Mouse (Mus musculus) heart, postnatal 4 days (tissue): Measurements from ENCODE around the gene Nop9. TPM values are rescaled to one million over a fixed set of nuclear protein-coding genes. Genes with fewer than 3 reads are reported as not detected.

ENCODE experiments used
- DNase-seq: peaks from one replicate; pipeline ENCODE4 v3.0.0; 2021
- total RNA-seq, 2 experiments: library from RNA; stranded (reverse); gene quantifications; 2 replicates each; pipeline ENCODE4 v1.2.3; 2021

The Nop9 gene
- total RNA-seq, 2 experiments from 2014 or later: 17.8 to 18.3 TPM

- DNase-seq: no peak
These were observed 17.4 kb upstream of the Nop9 start for GRCm38 (mm10) chr14:55727889-55728685.

DNA sequence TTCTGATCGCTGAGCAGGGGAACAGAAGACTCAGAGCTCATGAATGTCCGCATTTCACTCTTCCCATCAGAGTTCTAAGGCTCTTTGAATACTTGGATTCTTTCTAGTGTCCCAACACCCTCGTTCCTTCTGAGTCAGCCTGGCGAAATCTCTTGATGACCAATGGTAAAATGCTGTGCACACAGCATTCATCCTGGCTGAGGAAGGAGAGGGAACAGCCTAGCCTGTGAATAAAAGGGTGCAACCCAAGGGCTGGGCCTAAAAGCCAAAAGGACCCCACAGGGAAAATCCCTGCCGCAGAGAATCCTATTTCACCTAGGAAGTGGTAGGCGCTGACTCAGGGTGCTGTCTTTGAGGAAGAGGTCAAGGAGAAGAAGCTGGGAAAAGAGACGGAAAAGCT lies 15.4 kb upstream of the Nop9 start:
- no peak for DNase-seq

- no peak for DNase-seq
These were observed 14.9 kb upstream of the Nop9 start for GRCm38 (mm10) chr14:55730531-55731032.

DNA sequence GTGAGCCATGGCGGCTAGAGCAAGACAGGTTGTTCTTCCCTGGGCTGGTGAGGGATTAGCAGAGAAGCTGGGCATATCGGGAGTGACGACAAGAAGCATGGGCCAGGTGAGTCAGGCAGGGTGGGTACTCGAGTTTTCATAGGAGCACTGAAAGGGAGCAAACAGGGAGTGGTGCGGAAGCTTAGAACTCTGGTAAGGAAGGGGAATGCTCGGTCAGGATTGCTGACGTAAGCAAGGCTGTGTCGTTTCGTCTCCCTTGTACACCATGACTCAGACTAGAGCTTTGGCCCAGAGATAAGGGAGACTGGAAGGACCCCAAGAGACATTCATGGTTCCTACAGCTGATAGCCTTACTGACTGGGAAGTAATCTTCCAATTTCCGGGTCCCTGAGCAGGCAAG lies 11.6 kb upstream of the Nop9 start:
- DNase-seq: no peak

DNA sequence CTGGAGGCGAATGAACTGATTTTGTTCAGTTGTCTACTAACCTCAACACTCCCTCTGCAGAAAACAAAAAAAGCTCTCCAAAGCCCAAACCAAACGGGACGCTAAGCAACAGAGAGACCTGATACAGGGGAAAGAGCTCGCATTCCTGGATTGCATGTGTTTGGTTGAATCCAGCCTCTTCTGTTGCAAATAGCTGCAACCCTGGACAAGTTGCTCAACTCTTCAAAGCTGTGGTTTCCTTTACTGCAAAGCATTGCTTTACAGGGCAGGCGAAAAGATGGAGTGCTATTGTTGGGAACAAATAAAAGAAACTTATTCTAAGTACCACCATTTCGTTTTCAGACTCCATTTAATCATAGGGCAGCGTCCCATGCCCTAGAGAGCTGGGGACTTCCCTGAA lies 10.6 kb upstream of the Nop9 start:
- no peak for DNase-seq

DNA sequence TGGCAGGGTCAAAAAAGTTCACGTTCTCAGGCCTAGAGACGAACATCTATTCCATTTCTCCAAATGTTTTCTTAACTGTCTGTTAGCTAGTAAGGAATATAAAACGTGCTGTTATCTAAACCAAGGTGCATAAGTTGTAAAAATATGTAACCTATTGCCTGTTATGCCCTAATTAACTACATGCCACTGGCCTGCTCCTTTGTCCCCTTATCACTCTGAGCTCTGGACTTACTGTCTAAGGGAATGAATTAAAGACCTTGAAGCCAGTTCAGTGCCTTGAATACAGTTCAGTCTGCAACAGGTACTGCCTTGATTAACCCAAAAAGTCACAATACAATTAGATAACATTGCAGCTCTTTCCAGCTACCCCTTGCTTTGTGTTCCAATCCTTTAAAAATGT lies 10.2 kb upstream of the Nop9 start:
- no peak for DNase-seq

GRCm38 (mm10) chr14:55735758-55736157 lies 9.7 kb upstream of the Nop9 start:
- no peak for DNase-seq

DNA sequence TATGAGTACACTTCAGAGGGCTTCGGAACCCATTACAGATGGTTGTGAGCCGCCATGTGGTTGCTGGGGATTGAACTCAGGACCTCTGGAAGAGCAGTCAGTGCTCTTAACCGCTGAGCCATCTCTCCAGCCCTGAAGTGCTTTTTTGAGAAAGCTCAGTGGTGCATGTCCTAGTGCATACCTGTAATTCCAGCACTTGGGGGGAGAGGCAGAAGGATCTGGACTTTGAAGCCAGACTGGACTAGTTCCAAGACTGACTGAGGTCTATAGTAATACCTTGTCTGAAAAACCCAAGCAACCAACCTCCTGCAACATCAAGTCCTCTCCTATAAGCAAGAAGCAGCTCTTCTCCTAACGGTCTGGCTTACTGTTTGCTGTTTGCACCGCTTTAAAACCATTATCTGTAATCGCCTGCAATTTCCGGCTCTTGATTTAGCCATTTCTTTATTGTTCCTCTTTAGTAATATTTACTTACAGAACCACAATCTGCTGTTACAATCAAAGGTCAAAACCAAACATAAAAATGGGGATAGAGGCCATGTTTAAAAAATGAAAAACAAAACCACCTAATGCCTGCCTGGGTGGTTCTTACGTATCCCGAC lies 8.3 kb upstream of the Nop9 start:
- DNase-seq: no peak

- DNase-seq: peak; percentile 93
These were observed 1.8 kb upstream of the Nop9 start for GRCm38 (mm10) chr14:55743711-55744110.

GRCm38 (mm10) chr14:55745861-55746237 lies 356 bp downstream of the Nop9 start:
- no peak for DNase-seq

DNA sequence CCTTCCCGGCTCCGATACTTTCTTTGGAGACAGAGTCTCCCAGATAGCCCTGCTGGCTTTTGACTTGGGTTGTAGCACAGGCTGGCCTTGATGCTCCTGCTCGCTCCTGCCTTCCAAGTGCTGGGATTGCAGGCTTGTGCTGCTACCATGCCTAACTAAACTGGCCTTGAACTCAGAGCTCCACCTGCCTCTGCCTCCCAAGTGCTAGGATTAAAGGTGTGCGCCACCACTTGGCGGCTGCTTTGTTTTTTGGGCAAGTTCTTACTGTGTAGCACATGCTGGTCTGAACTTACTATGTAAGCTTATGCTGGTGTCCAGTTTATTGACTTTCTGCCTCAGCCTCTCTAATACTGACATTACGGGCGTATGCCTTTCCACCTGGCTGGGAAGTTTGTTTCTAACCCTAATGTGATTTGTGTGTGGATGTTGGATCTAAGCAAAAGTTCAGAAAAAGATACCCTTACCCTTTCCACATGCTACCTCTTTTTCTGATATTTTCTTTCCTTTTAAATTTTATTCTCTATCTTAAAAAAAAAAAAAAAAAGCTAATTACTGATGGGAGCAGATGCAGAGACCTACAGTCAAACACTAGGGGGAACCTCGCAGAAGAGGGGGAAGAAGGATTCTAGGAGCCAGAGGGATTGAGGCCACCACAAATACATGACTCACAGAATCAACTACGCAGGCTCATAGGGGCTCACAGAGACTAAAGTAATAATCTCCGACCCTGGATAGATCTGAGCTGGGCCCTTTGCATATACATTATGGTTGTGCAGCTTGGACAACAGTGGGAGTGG lies 1.8 kb downstream of the Nop9 start:
- DNase-seq: no peak

- DNase-seq: no peak
These were observed 12.1 kb downstream of the Nop9 start for GRCm38 (mm10) chr14:55757566-55757965.

DNA sequence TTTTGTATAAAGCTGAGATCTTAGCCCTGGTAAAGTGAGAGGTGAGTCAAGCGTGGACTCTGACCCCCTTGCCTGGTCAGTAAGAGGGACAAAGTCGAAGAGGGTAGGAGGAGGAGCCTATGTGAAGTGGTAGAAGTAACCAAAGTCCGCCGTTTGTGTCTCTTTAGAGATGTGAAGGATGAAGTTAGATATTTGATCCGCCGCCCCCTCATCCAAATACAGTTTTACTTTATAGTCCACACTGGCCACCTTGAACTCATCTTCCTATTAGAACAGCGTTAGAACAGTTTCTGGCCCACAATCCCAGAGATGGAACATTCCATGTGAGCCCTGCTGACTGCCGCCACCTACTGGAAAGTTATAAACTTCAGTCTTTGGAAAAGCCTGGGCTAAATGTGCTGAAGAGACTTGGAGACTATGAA lies 12.9 kb downstream of the Nop9 start, which contains the start of gene Cideb:
Gene Cideb (minus strand): TSS at position 96 of the 422 bp plus-strand sequence.
- peak; percentile 66 for DNase-seq

- DNase-seq: peak; percentile 92
These were observed 14.7 kb downstream of the Nop9 start for GRCm38 (mm10) chr14:55760156-55760555.

DNA sequence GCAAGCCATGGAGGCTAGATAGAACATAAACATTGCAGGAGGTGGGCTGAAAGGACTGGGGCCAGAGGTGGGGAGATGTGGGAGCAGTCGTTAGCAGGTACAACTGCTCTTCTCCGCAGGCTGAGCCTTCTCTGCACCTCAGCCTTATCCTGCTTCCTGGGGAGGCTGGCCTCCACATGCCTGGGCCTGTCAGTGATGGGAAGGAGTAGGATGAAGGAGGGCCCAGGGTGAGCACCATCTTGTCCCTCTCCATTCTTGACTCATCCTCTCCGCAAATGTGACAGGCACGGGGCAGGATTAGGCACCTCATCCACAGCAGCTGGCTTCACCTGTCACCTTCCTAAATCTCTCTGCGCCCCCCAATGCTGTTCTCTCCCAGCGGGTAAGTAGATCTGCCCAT lies 15.7 kb downstream of the Nop9 start, which contains the start of gene Ltb4r2:
Gene Ltb4r2 (plus strand): TSS at position 266 of the 400 bp plus-strand sequence.
- DNase-seq: no peak

DNA sequence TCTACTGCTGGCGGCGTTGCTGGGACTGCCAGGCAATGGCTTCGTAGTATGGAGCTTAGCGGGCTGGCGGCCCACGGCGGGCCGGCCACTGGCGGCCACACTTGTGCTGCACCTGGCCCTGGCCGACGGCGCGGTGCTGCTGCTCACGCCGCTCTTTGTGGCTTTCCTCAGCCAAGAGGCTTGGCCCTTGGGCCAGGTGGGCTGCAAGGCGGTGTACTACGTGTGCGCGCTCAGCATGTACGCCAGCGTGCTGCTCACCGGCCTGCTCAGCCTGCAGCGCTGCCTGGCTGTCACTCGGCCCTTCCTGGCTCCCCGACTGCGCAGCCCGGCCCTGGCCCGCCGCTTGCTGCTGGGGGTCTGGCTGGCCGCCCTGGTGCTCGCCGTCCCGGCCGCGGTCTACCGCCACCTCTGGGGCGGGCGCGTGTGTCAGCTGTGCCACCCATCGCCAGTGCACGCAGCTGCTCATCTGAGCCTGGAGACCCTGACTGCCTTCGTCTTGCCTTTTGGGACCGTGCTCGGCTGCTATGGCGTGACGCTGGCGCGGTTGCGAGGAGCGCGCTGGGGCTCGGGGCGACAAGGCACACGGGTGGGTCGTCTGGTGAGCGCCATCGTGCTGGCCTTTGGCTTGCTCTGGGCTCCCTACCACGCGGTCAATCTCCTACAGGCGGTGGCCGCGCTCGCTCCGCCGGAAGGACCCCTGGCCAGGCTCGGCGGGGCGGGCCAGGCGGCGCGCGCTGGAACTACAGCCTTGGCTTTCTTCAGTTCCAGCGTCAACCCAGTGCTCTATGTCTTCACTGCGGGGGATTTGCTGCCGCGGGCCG lies 16.7 kb downstream of the Nop9 start:
- DNase-seq: peak; percentile 70

DNA sequence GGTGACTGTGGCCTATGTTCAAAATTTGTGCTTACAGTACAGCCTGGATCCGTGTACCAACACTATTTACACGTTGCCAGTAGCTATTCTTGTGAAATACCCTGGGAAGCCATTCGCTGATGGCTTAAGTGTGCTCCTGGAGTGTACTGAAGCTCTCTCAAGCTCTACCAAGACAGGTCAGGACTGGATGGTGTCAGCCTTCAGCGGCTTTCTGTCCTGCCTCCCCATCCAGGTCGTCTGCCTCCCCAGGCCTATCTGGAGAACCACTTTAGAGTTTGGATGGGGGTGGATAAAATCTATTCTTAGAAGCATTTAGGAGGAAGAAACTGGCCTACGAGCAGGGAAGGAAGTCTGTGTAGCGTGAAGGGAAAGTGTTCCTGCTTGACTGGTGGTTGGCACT lies 17.7 kb downstream of the Nop9 start:
- DNase-seq: no peak

DNA sequence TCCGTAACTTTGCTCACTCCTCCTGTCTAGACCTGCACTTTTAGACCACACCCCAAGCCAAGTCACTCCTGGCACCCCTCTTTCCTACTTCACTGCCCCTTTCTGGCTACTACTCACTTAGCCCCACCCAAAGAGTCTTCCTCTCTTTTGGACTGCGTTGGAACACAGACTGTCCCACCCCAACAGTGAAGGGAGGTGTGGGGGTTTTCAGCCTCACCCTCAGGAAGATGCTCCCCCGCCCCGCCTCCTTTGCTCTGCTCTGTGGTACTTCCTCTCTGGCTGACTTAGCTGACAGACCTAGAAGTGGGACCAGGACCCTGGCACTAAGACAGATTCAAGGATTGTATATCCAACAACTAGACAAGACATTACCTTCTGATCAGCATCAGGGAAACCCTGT lies 20.2 kb downstream of the Nop9 start, which contains the start of gene Ltb4r1:
Gene Ltb4r1 (plus strand): TSS at position 267 of the 400 bp plus-strand sequence.
- no peak for DNase-seq

DNA sequence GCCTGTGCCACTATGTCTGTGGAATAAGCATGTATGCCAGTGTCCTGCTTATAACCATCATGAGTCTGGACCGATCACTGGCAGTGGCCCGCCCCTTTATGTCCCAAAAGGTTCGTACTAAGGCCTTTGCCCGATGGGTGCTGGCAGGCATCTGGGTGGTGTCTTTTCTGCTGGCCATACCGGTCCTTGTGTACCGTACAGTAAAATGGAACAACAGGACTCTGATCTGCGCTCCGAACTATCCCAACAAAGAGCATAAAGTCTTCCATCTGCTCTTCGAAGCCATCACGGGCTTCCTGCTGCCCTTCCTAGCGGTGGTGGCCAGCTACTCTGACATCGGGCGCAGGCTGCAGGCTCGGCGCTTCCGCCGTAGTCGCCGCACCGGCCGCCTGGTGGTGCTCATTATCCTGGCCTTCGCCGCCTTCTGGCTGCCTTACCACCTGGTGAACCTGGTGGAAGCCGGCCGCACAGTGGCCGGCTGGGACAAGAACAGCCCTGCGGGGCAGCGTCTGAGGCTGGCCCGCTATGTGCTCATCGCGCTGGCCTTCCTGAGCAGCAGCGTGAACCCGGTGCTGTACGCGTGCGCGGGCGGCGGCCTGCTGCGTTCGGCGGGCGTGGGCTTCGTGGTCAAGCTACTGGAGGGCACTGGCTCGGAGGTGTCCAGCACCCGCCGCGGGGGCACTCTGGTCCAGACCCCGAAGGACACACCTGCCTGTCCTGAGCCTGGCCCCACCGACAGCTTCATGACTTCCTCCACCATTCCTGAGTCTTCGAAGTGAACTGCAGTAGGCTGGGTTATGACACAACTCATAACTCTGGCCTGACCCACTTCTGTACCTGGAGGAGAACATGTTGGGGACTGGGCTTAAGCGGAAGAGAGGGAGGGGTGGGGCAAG lies 22.3 kb downstream of the Nop9 start:
- DNase-seq: peak; percentile 74

- no peak for DNase-seq
These were observed 23.1 kb downstream of the Nop9 start for GRCm38 (mm10) chr14:55768555-55768954.
